Mouse (Mus musculus): ENCODE measurements around the gene Scamp4.

Scamp4 gene

DNA sequence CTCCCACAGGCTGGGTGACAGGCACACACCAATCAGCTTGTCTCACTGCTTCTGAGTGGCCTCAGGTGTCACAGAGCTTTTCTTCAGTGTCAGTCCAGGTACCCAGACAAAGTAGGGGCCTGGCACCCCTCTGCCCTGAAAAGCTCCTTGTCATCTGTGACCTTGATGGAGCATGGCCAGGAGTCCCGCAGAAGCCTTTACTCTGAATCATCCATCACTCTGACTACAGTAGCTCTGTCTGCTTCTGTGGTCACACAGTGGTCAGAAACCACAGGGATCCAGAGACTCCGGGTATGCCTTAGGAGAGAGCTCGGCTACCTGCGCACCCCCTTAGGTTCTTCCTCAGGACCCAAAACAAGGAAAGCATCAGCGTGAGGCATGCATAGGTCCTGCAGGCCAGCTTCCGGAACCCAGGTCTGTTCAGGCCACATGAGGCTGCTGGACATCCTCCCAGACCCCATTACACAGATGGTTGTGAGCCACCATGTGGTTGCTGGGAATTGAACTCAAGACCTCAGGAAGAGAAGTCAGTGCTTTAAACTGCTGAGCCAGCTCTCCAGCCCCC lies 50.6 kb downstream of the Scamp4 start:
- no peak for DNase-seq (ENCODE audit: extremely low spot score)

DNA sequence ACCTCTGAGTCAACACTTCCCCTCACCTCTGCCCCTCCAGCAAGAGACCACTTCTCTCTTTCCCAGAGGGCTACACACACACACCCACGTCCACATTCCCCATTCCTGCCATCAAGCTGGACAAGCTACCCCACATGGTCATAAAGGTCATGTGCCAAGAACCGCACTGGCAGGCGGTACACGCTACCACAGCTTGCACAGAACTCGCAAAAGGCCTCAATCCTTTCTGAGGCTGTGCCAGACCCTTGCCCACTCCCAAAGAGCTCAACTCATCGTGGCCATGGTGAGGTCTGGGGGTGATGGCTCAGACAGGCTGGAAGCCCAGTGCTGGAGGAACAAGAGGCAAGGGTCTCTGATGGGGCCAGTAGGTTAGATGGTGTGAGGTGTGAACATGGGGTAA lies 52.2 kb downstream of the Scamp4 start:
- DNase-seq (ENCODE audit: extremely low spot score) = no peak

DNA sequence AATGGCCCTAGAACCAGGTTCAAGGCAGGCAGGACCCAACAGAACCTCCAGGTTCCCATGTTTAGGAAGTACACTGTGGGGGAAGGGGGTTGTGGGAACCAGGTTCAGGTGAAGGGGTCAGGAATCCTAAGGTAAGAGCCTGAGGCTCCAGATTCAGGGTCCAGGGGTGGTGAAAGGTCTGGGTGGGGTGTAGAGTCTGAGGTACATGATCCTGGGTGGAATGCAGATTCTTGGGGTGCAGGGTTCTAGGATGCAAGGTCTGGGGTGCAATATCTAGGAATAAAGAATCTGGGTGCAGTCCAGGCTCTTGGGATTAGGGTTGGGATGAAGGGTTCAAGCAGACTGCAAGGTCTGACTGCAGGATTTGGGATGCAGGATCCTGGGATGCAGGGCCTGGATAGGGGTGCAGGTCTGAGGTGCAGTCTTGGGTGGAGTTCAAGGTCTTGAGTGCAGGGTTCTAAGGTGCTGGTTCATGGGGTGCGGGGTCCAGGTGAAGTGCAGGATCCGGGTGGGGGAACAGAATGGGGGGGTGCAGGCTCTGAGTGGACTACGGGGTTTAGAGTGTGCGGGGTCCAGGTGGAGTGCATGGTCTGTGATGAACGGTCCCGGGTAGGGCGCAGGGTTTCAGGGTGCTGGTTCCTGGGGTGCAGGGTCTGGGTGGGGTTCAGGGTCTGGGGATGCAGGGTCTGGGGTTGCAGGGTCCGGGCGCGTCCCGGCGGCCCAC lies 52.9 kb downstream of the Scamp4 start:
- no peak for DNase-seq (ENCODE audit: extremely low spot score)

DNA sequence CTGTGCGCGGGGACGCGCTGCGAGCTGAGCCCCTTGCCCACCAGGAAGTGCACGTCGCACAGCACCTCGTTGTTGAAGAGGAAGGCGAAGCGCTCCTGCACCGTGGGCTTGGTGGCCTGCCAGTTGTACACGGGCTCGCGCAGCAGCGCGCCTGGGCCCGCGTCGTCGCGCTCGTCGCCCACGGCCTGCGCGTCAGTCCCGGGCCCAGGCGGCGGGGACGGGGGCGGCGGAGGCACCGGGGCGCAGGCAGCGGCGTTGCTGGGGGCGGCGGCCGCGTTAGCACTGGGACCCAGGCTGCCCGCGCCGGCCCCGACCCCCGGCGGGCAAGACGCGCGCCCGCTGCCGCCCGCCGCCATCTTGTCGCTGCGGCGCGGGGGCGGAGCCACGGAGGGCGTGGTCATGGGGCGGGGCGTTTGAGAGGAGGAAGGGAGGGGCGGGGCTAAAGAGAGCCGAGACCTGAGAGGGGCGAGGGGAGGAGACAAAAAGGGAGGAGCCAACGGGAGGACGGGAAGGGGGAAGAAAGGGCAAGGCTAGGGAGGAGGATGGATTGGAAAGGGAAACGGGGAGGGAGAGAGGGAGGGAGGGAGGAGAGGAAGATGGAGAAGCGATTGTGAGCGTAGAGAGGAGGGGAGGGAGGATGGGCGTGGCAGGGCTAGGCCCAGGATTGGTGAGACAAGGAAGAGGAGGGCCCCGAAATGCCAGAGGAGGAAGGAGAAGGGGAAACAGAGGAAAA lies 53.6 kb downstream of the Scamp4 start:
- peak; percentile 100 for DNase-seq (ENCODE audit: extremely low spot score)

DNA sequence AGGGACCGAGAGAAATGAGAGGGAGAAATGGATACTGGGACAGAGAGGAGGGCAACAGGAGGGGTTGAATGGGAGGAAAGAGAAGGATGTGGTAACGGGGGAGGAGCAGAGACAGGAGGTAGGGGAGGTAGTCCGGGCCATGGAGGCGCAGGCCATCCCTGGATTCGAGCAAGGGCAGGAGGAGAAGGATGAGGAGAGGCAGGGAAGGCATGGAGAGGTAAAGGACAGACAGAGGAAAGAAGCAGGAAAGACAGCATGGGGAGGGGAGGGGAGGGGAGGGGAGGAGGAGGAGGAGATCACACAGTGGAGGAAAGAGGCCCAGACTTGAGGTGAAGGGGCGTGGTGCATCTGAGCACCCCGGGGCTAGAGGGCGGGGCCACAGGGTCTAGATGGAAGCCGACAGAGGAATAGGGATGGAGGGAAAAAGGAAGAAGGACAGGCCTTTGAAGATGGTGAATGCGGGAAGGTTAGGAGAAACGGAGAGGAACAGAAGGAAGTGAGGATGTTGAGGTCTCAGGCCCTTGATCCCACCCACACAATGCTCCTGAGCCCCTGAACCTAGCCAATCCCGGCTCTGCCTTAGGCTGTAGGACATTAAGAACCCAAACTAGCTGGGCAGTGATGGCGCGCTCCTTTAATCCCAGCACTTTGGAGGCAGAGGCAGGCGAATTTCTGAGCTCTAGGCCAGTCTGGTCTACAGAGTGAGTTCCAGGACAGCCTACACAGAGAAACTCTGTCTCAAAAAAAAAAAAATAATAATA lies 54.4 kb downstream of the Scamp4 start, which contains the start of gene Btbd2:
Btbd2 (minus strand) TSS at position 209 of the 761 bp plus-strand sequence.
- DNase-seq (ENCODE audit: extremely low spot score) = no peak

DNA sequence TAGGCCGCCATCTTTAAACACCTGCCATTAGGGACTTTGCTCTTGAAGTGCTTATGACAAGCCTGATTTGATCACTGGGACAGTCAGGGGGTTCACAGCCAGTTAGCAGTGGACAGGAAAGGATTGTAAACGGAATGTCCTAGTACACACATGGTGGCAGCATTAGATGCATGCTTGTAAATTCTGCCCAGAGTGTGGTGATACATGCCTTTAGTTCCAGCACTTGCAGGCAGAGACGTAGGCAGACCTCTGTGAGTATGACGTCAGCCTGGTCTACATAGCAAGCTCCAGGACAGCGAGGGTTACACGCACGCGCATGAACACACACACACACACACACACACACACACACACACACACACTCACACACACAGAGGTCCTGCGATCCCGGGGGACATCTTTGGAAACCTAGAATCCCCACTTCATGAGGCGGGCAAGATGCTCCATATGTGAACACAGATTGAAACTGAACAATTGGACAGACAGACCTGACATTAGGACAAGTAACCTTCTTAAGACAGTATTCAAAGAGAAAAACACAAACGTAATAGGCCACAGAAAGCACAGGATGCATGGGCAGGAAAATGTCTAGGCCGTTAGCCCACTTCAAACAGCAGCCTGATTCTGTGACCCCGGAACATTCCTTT lies 55.6 kb downstream of the Scamp4 start:
- DNase-seq (ENCODE audit: extremely low spot score) = no peak

DNA sequence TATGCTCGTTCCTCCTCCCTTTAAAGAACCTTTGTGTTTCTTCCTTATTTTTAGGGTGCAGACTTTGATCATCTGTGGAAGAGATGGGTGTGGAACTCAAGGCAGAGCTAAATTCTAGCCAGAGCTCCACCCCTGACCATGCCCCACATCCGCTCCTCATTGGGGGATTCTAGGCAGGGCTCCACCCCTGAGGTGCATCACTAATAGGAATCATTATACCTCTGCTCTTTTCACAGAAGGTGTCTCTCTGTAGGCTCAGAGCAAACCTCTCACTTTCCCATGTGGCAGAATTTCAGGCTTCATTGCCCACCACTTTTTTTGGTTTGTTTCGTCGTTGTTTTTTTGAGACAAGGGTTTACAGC lies 56.1 kb downstream of the Scamp4 start:
- no peak for DNase-seq (ENCODE audit: extremely low spot score)

DNA sequence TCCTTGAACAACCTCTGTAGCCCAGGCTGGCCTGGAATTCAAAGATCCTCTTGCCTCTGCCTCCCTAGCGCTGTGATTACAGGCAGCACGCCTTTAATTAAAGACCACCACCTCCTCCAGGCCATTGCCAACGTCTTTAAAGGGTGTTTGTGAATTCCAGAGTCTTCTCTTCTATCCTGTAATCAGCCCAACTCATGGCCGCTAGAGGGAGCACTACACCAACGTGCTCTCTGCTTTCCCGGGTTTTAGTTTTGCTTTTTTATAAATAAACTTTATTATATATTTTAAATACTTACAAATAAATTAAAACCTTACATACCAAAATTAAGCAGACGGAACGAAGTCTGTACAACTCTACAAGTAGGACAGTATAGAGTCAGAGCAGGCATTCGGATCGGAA lies 56.5 kb downstream of the Scamp4 start:
- DNase-seq (ENCODE audit: extremely low spot score) = peak; percentile 66

DNA sequence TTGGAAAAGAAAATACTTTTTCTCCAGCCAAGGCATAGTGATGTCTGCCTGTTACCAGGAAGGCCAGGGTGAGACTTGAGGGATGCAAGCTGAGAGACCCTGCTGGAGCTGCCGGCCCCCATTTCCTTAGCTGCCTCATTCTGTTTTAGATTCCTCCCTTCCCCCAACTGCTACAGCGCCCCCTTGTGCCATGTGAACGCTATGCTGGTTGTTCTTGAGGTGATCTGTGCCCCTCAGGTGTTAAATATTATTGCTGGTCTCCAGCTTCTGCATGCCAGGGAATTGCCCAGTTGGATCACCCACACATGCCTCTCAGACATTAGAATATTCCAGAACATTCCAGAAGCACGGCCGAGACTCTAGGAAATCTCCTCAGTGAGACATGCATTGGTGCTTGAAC lies 58.5 kb downstream of the Scamp4 start:
- no peak for DNase-seq (ENCODE audit: extremely low spot score)

DNA sequence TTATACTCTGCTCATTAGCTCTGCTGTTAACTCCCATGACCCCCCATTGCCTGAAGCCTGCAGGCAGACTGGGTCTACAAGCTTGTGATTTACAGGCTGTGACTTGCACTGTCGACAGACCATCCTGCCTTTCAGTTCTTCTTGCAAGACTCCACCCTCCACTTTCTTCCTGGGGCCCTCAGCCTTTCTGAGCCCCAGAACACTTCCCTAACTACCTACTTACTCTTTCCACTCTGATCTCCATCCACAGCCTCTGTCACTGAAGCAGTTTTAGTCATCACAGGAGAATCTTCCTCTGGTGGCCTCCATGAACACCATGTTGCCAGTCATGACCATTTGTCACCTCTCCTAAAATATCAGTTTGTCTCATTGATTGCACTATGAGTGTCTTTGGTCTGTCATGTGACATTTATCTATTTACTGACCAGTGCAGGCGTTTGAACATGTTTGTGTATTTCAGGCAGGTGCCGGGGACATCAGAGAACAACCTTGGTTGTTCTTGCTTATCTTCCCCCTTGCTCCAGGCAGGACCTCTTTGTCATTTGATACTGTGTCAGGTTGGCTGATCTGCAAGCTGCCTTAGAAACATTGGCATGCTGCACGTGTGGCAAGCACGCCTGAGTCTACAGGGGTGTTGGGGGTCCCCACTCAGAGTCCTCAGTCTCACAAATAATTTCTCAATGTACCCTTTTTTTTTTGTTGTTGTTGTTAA lies 61.0 kb downstream of the Scamp4 start:
- no peak for DNase-seq (ENCODE audit: extremely low spot score)

DNA sequence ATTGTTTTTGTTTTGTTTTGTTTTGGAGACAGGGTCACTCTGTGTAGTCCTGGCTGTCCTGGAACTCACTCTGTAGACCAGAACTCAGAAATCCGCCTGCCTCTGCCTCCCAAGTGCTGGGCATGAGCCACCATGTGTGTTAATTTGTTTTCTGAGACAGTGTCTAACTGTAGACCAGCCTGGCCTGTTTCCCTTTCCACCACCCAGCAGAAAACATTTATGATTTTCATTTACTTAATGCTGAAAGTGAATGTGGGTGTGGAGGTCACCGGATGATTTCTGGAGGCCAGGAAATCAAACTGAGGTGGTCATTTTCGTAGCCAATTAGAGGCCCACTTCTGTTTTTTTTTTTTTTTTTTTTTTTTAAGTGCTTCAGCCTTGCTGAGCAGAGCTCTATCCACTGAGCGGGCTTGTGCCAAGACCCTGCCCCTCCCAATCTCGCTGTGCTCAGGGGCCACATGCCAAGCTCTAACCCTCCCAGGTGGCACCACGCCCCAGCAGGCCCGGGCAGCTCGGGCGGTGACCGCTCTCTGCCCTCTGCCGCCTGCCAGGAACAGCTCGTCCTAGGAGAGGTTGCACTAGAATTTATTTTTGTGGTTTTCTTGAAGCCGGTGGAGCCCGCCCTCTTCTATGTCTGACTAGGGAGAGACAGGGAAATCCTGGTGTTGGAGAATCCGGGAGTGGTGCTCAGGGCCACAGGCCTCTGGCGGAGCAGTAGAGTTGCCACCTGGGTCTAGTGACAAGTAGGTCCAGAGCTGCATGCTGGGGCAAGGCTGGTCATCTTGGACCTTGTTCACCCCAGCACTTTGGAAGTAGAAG lies 61.7 kb downstream of the Scamp4 start:
- no peak for DNase-seq (ENCODE audit: extremely low spot score)

DNA sequence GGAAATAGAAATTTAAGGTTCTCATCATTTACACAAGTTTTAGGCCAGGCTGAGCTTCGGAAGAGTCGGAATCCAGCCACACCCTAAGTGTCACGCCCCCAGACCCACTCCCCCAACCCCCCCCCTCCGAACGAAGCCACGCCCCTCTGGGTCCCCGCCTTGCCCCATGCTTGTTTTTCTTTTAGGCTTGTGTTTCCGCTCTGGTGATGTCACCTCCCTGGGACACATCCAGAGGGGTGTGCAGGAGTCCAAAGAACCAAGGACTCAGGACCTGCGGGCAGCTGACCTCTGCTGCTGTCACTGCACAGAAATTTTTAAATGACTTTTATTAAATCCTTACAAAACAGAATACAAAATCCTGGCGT lies 62.3 kb downstream of the Scamp4 start:
- peak; percentile 48 for DNase-seq (ENCODE audit: extremely low spot score)

Measured in embryo, embryonic 9.5 days (tissue).